Mouse (Mus musculus) intestine, embryonic 15.5 days (tissue): Measurements from ENCODE around the gene Cldn4. TPM values are rescaled to one million over a fixed set of nuclear protein-coding genes. Genes with fewer than 3 reads are reported as not detected.
"Not testable (repeated sequence)": the region's sequence is repeated elsewhere in the genome, so short reads cannot be mapped to it uniquely, and the experiment has no call there.

ENCODE experiments used
- ATAC-seq: fragments of 200-750 bp; cut with Nextera tagmentation; 2 replicates; pipeline ENCODE4 v1.8.0; 2017; ENCODE audit warnings: moderate TSS enrichment, moderate library complexity
- H3K27ac ChIP-seq: fragments of 300-500 bp; sonication (generic); 2 replicates; pipeline ENCODE4 v1.5.1; 2015; ENCODE audit warnings: mild to moderate bottlenecking, inconsistent platforms
- H3K27me3 ChIP-seq: fragments of 300-500 bp; sonication (generic); replicated peaks from 2 replicates; pipeline ENCODE4 v1.6.1; 2015; ENCODE audit warnings: inconsistent platforms
- H3K36me3 ChIP-seq: fragments of 300-500 bp; sonication (generic); 2 replicates; pipeline ENCODE4 v1.6.1; 2015; ENCODE audit warnings: inconsistent platforms
- H3K4me1 ChIP-seq: fragments of 300-500 bp; sonication (generic); replicated peaks from 2 replicates; pipeline ENCODE4 v1.6.1; 2015; ENCODE audit warnings: inconsistent platforms
- H3K4me2 ChIP-seq: fragments of 300-500 bp; sonication (generic); replicated peaks from 2 replicates; pipeline ENCODE4 v1.6.1; 2015; ENCODE audit warnings: mild to moderate bottlenecking, inconsistent platforms
- H3K4me3 ChIP-seq: fragments of 300-500 bp; sonication (generic); replicated peaks from 2 replicates; pipeline ENCODE4 v1.5.1; 2015; ENCODE audit warnings: inconsistent platforms
- H3K9ac ChIP-seq: fragments of 300-500 bp; sonication (generic); 2 replicates; pipeline ENCODE4 v1.6.1; 2015; ENCODE audit warnings: inconsistent platforms
- H3K9me3 ChIP-seq: fragments of 300-500 bp; sonication (generic); 2 replicates; pipeline ENCODE4 v1.6.1; 2016; ENCODE audit warnings: inconsistent platforms
- WGBS: fragments of 180-500 bp; shearing (Covaris S2); methylation state at CpG from one replicate; pipeline ENCODE4 v1.1.7; 2015; 5-methylcytosine and 5-hydroxymethylcytosine counted together
- polyA plus RNA-seq: library from polyadenylated mRNA; unstranded; fragments of >200 nt; fragmentation: Nextera tagmentation; extraction: Ambion mirVana; gene quantifications from 2 replicates; pipeline ENCODE4 v1.2.1, GENCODE M21; 2015

Cldn4 gene
- polyA plus RNA-seq, 1 experiment from 2014 or later: 45.6 TPM

GRCm38 (mm10) chr5:134976164-134976563 is 29.4 kb upstream of the Cldn4 start:
- 0 out of 2 replicates have a peak, but pooled peaks have one; percentile 34 for ATAC-seq
- Histone ChIP-seq H3K4me3 (no peak overlapping the region), H3K4me1 (0 out of 2 replicates have a peak, but pooled peaks cover 7% of the 10 kb centered on the region), H3K4me2 (no peak overlapping the region), H3K9me3 (no peaks in the 10 kb centered on the region), H3K36me3 (no peaks in the 10 kb centered on the region), H3K9ac (no peak overlapping the region), H3K27ac (no peak overlapping the region), H3K27me3 (no peaks in the 10 kb centered on the region)
- WGBS: 81% methylated on average over 2 of the region's 2 CpGs

DNA sequence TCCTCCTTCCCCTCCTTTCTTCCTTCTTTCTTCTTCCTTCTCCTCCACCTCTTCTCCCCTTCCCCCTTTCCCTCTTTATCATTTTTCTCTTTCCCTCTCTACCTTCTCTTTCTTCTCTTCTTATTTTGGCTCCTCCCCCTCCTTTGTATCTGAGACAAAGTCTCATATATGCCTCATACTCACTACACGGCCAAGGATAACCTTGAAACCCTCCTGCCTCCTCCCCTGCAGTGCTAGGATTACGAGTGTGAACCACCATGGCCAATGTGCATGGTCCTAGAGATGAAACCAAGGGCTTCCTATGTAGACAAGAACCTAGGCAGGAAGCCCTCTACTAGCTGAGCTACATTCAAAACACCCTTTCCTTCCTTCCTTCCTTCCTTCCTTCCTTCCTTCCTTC is 28.2 kb upstream of the Cldn4 start:
- 39% methylated on average over 2 of the region's 2 CpGs for WGBS
- Histone ChIP-seq H3K4me3 (no peak overlapping the region), H3K9ac (no peak overlapping the region), H3K9me3 (no peaks in the 10 kb centered on the region), H3K27ac (no peak overlapping the region), H3K4me2 (no peak overlapping the region), H3K27me3 (no peaks in the 10 kb centered on the region), H3K4me1 (0 out of 2 replicates have a peak, but pooled peaks cover 7% of the 10 kb centered on the region), H3K36me3 (no peaks in the 10 kb centered on the region)
- ATAC-seq: no peak

- H3K4me2 ChIP-seq: no peak overlapping the region
- no peaks in the 10 kb centered on the region for H3K9me3 ChIP-seq
- H3K27me3 ChIP-seq: no peaks in the 10 kb centered on the region
- 0 out of 2 replicates have a peak, but pooled peaks cover 7% of the 10 kb centered on the region for H3K4me1 ChIP-seq
- peak; percentile 52; the same call in 1 of the 2 replicates for ATAC-seq
- WGBS: 13% methylated on average over 7 of the region's 7 CpGs
- H3K4me3 ChIP-seq: no peak overlapping the region
- no peaks in the 10 kb centered on the region for H3K36me3 ChIP-seq
- H3K9ac ChIP-seq: no peak overlapping the region
- peak overlapping the region; percentile 44; the same call in 1 of the 2 replicates for H3K27ac ChIP-seq
Measured at GRCm38 (mm10) chr5:134974294-134974693, 27.6 kb upstream of the Cldn4 start.

GRCm38 (mm10) chr5:134973526-134973925 is 26.8 kb upstream of the Cldn4 start:
- 84% methylated on average over 7 of the region's 7 CpGs for WGBS
- Histone ChIP-seq H3K36me3 (no peaks in the 10 kb centered on the region), H3K27ac (no peak overlapping the region), H3K4me3 (no peak overlapping the region), H3K27me3 (no peaks in the 10 kb centered on the region), H3K4me1 (0 out of 2 replicates have a peak, but pooled peaks cover 7% of the 10 kb centered on the region), H3K4me2 (no peak overlapping the region), H3K9ac (no peak overlapping the region), H3K9me3 (no peaks in the 10 kb centered on the region)
- no peak for ATAC-seq

DNA sequence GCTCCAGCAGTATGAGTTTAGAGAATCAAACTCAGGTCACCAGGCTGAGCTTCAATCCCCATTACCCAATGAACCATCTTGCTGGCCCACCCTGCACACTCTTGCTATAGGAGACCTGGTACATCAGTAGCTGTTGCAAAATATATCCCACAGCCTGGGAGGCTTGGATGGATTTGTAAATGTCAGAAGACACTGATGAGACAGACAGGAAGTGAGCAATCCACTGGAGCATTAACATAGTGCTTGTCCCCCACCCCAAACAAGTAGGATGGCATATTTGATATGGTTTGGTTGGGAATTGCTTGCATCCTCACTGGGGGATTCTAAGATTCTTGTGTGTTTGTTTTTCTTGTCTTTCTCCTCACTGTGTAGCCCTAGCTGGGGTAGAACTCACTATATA is 26.3 kb upstream of the Cldn4 start:
- Histone ChIP-seq H3K36me3 (no peaks in the 10 kb centered on the region), H3K27me3 (no peaks in the 10 kb centered on the region), H3K9ac (no peak overlapping the region), H3K4me1 (0 out of 2 replicates have a peak, but pooled peaks cover 7% of the 10 kb centered on the region), H3K4me3 (no peak overlapping the region), H3K9me3 (no peaks in the 10 kb centered on the region), H3K4me2 (no peak overlapping the region), H3K27ac (no peak overlapping the region)
- ATAC-seq: no peak

DNA sequence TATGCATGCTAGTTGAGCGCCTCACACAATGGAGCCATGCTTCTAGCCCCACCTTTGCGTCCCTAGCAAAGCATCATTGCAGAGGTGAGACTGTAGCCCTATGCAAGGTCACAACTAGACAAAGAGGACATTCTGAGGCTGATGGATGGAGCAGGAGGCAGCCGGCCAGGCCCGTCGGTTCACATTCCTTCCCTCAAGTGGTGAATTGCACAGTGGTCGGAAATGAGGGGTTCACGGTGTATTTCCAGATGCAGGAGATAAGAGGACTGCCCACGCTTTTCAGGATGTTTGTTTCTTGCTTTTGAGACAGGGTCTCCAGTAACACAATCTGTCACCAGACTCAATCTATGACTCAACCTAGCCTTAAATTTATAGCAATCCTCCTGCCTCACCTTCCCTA is 23.9 kb upstream of the Cldn4 start:
- no peaks in the 10 kb centered on the region for H3K27me3 ChIP-seq
- H3K36me3 ChIP-seq: no peaks in the 10 kb centered on the region
- H3K4me2 ChIP-seq: no peak overlapping the region
- ATAC-seq: no peak
- H3K4me3 ChIP-seq: no peak overlapping the region
- 0 out of 2 replicates have a peak, but pooled peaks cover 12% of the 10 kb centered on the region for H3K4me1 ChIP-seq
- H3K27ac ChIP-seq: no peak overlapping the region
- H3K9ac ChIP-seq: no peak overlapping the region
- 52% methylated on average over 8 of the region's 8 CpGs for WGBS
- no peaks in the 10 kb centered on the region for H3K9me3 ChIP-seq

- H3K4me2 ChIP-seq: peak overlapping the region; percentile 68; the same call in 1 of the 2 replicates
- H3K9me3 ChIP-seq: no peaks in the 10 kb centered on the region
- no peak overlapping the region for H3K4me3 ChIP-seq
- no peaks in the 10 kb centered on the region for H3K36me3 ChIP-seq
- WGBS: 51% methylated on average over 20 of the region's 20 CpGs
- peak; percentile 44 for ATAC-seq
- no peaks in the 10 kb centered on the region for H3K27me3 ChIP-seq
- peaks cover 9% of the 10 kb centered on the region; the same call in 1 of the 2 replicates for H3K4me1 ChIP-seq
- H3K9ac ChIP-seq: 0 out of 2 replicates have a peak overlapping the region, but pooled peaks have one; percentile 17
- peak overlapping the region; percentile 92 for H3K27ac ChIP-seq
Measured at GRCm38 (mm10) chr5:134967164-134967944, 20.6 kb upstream of the Cldn4 start.

- no peaks in the 10 kb centered on the region for H3K9me3 ChIP-seq
- H3K27me3 ChIP-seq: no peaks in the 10 kb centered on the region
- WGBS: 4% methylated on average over 33 of the region's 33 CpGs
- peak overlapping the region; percentile 92 for H3K27ac ChIP-seq
- ATAC-seq: peak; percentile 87
- H3K9ac ChIP-seq: peak overlapping the region; percentile 32
- H3K4me3 ChIP-seq: peak overlapping the region; percentile 31
- H3K4me2 ChIP-seq: peak overlapping the region; percentile 68
- H3K36me3 ChIP-seq: no peaks in the 10 kb centered on the region
- H3K4me1 ChIP-seq: peaks cover 9% of the 10 kb centered on the region; the same call in 1 of the 2 replicates
Measured at GRCm38 (mm10) chr5:134965852-134966821, 19.4 kb upstream of the Cldn4 start.

GRCm38 (mm10) chr5:134965473-134965851 is 18.7 kb upstream of the Cldn4 start:
- Histone ChIP-seq H3K4me3 (peak overlapping the region; percentile 31; the same call in 1 of the 2 replicates), H3K9ac (peak overlapping the region; percentile 32)
- ATAC-seq: no peak

DNA sequence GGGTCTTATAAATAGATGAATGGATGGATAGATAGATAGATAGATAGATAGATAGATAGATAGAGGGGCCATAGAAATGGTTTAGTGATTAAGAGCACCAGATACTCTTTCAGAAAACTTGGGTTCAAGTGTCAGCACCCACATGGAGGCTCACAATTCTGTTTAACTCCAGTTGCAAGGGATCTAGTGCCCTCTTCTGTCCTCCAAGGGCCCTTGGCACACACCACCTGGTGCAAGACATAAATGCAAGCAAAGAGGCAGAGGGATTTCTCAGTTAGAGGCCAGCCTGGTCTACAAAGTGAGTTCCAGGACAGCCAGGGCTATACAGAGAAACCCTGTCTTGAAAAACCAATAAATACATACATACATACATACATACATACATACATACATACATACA is 17.9 kb upstream of the Cldn4 start:
- not testable (repeated sequence) for H3K4me2 ChIP-seq, H3K27ac ChIP-seq, H3K36me3 ChIP-seq, H3K4me3 ChIP-seq, H3K4me1 ChIP-seq, ATAC-seq, H3K27me3 ChIP-seq, H3K9me3 ChIP-seq, H3K9ac ChIP-seq

More at GRCm38 (mm10) chr5:134965473-134965851, 18.7 kb upstream of the Cldn4 start:
- WGBS: 7% methylated on average over 10 of the region's 10 CpGs
- H3K36me3 ChIP-seq: no peaks in the 10 kb centered on the region
- H3K9me3 ChIP-seq: no peaks in the 10 kb centered on the region
- H3K27ac ChIP-seq: peak overlapping the region; percentile 77
- no peaks in the 10 kb centered on the region for H3K27me3 ChIP-seq
- H3K4me2 ChIP-seq: peak overlapping the region; percentile 68
- peaks cover 9% of the 10 kb centered on the region; the same call in 1 of the 2 replicates for H3K4me1 ChIP-seq

- WGBS: 31% methylated on average over 5 of the region's 5 CpGs
- Histone ChIP-seq H3K9me3 (no peaks in the 10 kb centered on the region), H3K9ac (no peak overlapping the region), H3K36me3 (no peaks in the 10 kb centered on the region), H3K4me2 (no peak overlapping the region), H3K27me3 (no peaks in the 10 kb centered on the region), H3K4me3 (no peak overlapping the region), H3K27ac (no peak overlapping the region), H3K4me1 (peaks cover 9% of the 10 kb centered on the region; the same call in 1 of the 2 replicates)
- ATAC-seq: no peak
Measured at GRCm38 (mm10) chr5:134963546-134963945, 16.8 kb upstream of the Cldn4 start.

- peaks cover 8% of the 10 kb centered on the region; the same call in 1 of the 2 replicates for H3K4me1 ChIP-seq
- H3K36me3 ChIP-seq: no peaks in the 10 kb centered on the region
- no peaks in the 10 kb centered on the region for H3K9me3 ChIP-seq
- ATAC-seq: no peak
- H3K4me2 ChIP-seq: no peak overlapping the region
- H3K27me3 ChIP-seq: no peaks in the 10 kb centered on the region
- 92% methylated on average over 2 of the region's 2 CpGs for WGBS
- no peak overlapping the region for H3K4me3 ChIP-seq
- 0 out of 2 replicates have a peak overlapping the region, but pooled peaks have one; percentile 3 for H3K27ac ChIP-seq
- H3K9ac ChIP-seq: no peak overlapping the region
Measured at GRCm38 (mm10) chr5:134961519-134961918, 14.8 kb upstream of the Cldn4 start.
